Mouse (Mus musculus) midbrain, embryonic 11.5 days (tissue): ENCODE data around the gene Pcyt1a. TPM values are rescaled to one million over a fixed set of nuclear protein-coding genes. Genes with fewer than 3 reads are reported as not detected.

Source experiments
- ATAC-seq: fragments of 200-750 bp; cut with Nextera tagmentation; 2 replicates; pipeline ENCODE4 v1.8.0; 2017; ENCODE audit warnings: moderate TSS enrichment, moderate library complexity; ENCODE audit not compliant: low FRiP score
- DNase-seq: peaks from one replicate; pipeline ENCODE4 v3.0.0; 2015; ENCODE audit warnings: low spot score; ENCODE audit errors: missing footprints
- H3K27ac ChIP-seq: fragments of 300-500 bp; sonication (generic); 2 replicates; pipeline ENCODE4 v1.5.1; 2014; ENCODE audit warnings: low read depth, low read length
- H3K27me3 ChIP-seq: fragments of 300-500 bp; sonication (generic); 2 replicates; pipeline ENCODE4 v1.6.1; 2014; ENCODE audit warnings: mild to moderate bottlenecking, low read length, moderate library complexity, mixed read lengths; ENCODE audit not compliant: control insufficient read depth, insufficient read depth
- H3K36me3 ChIP-seq: fragments of 300-500 bp; sonication (generic); 2 replicates; pipeline ENCODE4 v1.6.1; 2014; ENCODE audit warnings: mild to moderate bottlenecking, low read length, moderate library complexity, mixed read lengths; ENCODE audit not compliant: control insufficient read depth, insufficient read depth
- H3K4me1 ChIP-seq: fragments of 300-500 bp; sonication (generic); 2 replicates; pipeline ENCODE4 v1.6.1; 2014; ENCODE audit warnings: low read length; ENCODE audit not compliant: control insufficient read depth, insufficient read depth
- H3K4me2 ChIP-seq: fragments of 300-500 bp; sonication (generic); 2 replicates; pipeline ENCODE4 v1.6.1; 2014; ENCODE audit warnings: mild to moderate bottlenecking, moderate library complexity
- H3K4me3 ChIP-seq: fragments of 300-500 bp; sonication (generic); 2 replicates; pipeline ENCODE4 v1.5.1; 2014; ENCODE audit warnings: low read depth, low read length
- H3K9ac ChIP-seq: fragments of 300-500 bp; sonication (generic); 2 replicates; pipeline ENCODE4 v1.6.1; 2014; ENCODE audit warnings: low read length
- H3K9me3 ChIP-seq: fragments of 300-500 bp; sonication (generic); 2 replicates; pipeline ENCODE4 v1.6.1; 2016; ENCODE audit warnings: low read length; ENCODE audit not compliant: control insufficient read depth
- WGBS: fragments of 180-500 bp; shearing (Covaris S2); extraction: QIAGEN DNeasy Blood & Tissue Kit; methylation state at CpG from one replicate; pipeline ENCODE4 v1.1.7; 2014; 5-methylcytosine and 5-hydroxymethylcytosine counted together
- polyA plus RNA-seq: library from polyadenylated mRNA; unstranded; fragments of >200 nt; fragmentation: Nextera tagmentation; extraction: Ambion mirVana; gene quantifications from 2 replicates; pipeline ENCODE4 v1.2.1, GENCODE M21; 2014

Pcyt1a gene
- polyA plus RNA-seq, 1 experiment from 2014 or later, result 41.6 TPM

DNA sequence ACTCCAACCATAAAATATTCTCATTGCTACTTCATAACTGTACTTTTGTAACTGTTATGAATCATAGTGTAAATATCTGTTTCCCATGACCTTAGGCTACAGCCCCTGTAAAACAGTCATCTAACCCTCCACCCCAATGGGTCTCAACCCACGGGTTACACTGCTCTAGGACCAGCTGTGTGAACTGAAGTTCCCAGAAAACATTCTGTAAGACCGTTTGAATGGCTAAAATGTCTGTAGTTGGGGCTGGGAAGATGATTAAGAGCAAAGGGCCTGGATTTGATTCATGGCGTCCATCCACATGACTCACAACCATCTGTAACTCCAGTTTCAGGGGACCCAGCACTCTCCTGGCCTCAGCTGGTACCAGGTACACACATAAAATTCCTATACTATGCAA is 32.5 kb upstream of the Pcyt1a start:
- WGBS, result 82% methylated on average over 3 of the region's 3 CpGs
- Histone ChIP-seq H3K27me3 (no peaks in the 10 kb centered on the region), H3K4me1 (no peaks in the 10 kb centered on the region), H3K27ac (no peak overlapping the region), H3K4me2 (no peak overlapping the region), H3K4me3 (no peak overlapping the region), H3K9ac (no peak overlapping the region), H3K9me3 (no peaks in the 10 kb centered on the region), H3K36me3 (no peaks in the 10 kb centered on the region; the same call in 1 of the 2 replicates)
- no peak for ATAC-seq
- no peak for DNase-seq

DNA sequence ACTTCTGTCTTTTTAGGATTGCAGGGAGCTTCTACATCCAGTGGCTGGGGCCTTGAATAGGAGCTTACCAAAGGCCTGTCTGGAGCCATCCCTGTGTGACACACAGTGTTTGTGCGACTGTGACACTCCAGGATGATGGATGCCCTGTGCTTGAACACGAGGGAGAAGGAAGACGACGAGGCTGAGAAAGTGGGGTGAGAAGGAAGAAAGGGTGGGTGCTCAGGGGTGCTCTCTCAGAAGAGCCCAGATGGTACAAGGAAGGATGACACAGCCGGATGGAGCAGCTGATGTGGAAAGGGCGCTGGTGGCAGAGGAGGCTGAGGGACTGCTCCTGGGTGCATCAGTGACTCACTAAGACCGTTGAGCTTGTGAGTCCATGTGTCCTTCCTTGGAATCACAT is 30.5 kb upstream of the Pcyt1a start, which contains the start of gene Tm4sf19:
Tm4sf19 (plus strand) TSS at position 240 of the 400 bp plus-strand sequence.
- 91% methylated on average over 7 of the region's 7 CpGs for WGBS
- Histone ChIP-seq H3K27ac (no peak within 1 kb of the TSS), H3K4me2 (no peak within 1 kb of the TSS), H3K9ac (no peak within 1 kb of the TSS), H3K9me3 (no peaks in the 10 kb centered on the region), H3K4me3 (no peak within 1 kb of the TSS), H3K36me3 (no peaks in the 10 kb centered on the region; the same call in 1 of the 2 replicates), H3K4me1 (no peaks in the 10 kb centered on the region), H3K27me3 (no peaks in the 10 kb centered on the region)
- peak; percentile 47 for DNase-seq
- ATAC-seq, result no peak

DNA sequence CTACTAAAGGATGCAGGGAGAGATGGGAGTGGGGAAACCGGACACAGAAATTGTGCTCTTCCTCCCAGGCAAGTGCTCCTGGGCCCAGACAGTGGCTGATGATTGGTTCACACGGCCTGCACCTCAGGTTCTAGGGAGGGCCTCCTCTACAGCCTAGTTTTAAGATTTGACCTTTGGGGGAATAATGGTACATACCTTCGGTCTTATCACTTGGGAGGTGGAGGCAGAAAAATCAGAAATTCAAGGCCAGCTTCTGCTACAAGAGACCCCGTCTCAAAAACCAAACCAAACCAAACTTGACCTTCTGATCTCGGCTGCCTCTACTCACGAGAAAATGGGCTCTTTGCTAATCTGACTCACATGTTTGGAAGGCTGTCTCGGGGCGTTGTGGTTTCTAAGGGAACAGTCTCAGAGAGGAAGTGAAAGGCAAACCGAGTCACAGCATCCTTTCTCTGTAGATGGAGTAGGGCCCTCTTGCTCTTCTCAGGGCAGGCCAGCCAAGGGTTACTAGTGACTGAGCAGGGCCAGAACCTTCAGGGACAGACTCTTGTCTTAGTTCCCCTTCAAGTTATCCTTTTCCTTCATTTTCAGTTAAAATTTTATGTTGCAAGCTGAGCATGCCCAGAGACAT is 29.3 kb upstream of the Pcyt1a start:
- Histone ChIP-seq H3K4me3 (no peak overlapping the region), H3K9me3 (no peaks in the 10 kb centered on the region), H3K9ac (no peak overlapping the region), H3K27ac (no peak overlapping the region), H3K27me3 (no peaks in the 10 kb centered on the region), H3K36me3 (no peaks in the 10 kb centered on the region; the same call in 1 of the 2 replicates), H3K4me2 (no peak overlapping the region), H3K4me1 (no peaks in the 10 kb centered on the region)
- WGBS, result 82% methylated on average over 9 of the region's 9 CpGs
- ATAC-seq (no peak), DNase-seq (peak; percentile 39)

DNA sequence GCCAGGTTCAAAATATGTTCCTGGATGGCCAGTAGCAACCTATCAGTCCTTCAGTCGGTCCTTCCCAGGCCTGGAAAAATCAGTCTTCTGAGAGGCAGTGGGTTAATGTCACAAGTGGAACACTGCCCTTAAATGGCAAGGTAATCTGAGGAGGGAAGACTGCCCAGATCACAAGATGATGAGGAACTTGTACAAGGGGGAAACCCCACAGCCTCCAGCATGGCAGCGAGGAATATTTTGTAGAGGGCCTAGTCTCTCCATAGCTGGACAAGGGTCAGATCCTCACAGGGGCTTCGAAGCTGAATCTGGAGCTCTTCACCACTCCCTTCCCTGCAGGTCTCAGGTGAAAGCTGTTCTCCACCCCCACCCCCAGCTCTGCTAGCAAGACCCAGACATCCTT is 27.9 kb upstream of the Pcyt1a start:
- H3K27ac ChIP-seq, result no peak overlapping the region
- no peak overlapping the region for H3K4me2 ChIP-seq
- no peak overlapping the region for H3K9ac ChIP-seq
- no peaks in the 10 kb centered on the region; the same call in 1 of the 2 replicates for H3K36me3 ChIP-seq
- H3K27me3 ChIP-seq, result no peaks in the 10 kb centered on the region
- peak; percentile 54 for DNase-seq
- no peak for ATAC-seq
- H3K4me1 ChIP-seq, result no peaks in the 10 kb centered on the region
- H3K9me3 ChIP-seq, result no peaks in the 10 kb centered on the region
- no peak overlapping the region for H3K4me3 ChIP-seq
- WGBS, result 86% methylated on average over 3 of the region's 3 CpGs

DNA sequence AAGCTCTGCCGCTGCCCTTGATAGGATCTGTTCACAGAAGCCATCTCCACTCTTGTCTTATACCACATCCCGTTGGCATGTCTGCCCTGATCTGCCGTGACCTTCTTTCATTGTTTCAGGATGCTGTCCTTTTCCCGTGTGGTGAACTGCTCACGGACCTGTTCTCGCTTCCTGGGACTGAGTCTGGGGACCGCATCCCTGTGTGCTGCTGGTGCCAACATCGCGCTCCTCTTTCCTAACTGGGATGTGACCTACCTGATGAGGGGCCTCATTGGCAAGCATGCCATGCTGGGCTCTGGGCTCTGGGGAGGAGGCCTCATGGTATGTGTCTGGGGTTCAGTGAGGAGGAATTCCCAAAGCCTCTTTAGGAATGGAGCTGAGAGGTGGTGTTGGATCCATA is 25.0 kb upstream of the Pcyt1a start:
- WGBS, result 88% methylated on average over 9 of the region's 9 CpGs
- no peaks in the 10 kb centered on the region for H3K27me3 ChIP-seq
- ATAC-seq (no peak), DNase-seq (peak; percentile 70)
- no peaks in the 10 kb centered on the region for H3K4me1 ChIP-seq
- H3K9ac ChIP-seq, result no peak overlapping the region
- no peak overlapping the region for H3K4me2 ChIP-seq
- no peak overlapping the region for H3K4me3 ChIP-seq
- no peaks in the 10 kb centered on the region for H3K9me3 ChIP-seq
- H3K27ac ChIP-seq, result no peak overlapping the region
- no peaks in the 10 kb centered on the region; the same call in 1 of the 2 replicates for H3K36me3 ChIP-seq

DNA sequence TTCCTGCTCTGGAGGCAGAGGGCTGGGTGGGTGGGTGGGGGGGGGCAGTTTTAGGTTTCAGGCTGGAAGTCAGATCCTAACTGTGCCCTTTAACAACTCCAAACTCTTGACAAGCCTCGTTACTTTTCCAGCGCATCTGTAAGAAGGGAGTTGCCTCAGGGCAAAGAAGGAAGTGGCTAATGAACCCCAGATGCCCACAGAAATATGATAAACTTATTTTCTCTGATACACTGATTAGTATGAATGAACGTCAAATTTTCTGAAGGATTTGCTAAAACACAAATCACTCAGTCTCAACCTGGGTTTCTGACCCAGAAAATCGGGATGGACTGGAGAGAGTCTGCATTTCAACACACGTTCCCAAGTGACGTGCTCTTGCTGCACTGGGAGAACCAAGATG is 24.1 kb upstream of the Pcyt1a start:
- H3K4me1 ChIP-seq, result no peaks in the 10 kb centered on the region
- no peak overlapping the region for H3K4me3 ChIP-seq
- no peak for ATAC-seq
- WGBS, result 81% methylated on average over 6 of the region's 6 CpGs
- no peak overlapping the region for H3K4me2 ChIP-seq
- peak; percentile 26 for DNase-seq
- H3K27me3 ChIP-seq, result no peaks in the 10 kb centered on the region
- H3K36me3 ChIP-seq, result no peaks in the 10 kb centered on the region; the same call in 1 of the 2 replicates
- H3K9ac ChIP-seq, result no peak overlapping the region
- H3K27ac ChIP-seq, result no peak overlapping the region
- H3K9me3 ChIP-seq, result no peaks in the 10 kb centered on the region

DNA sequence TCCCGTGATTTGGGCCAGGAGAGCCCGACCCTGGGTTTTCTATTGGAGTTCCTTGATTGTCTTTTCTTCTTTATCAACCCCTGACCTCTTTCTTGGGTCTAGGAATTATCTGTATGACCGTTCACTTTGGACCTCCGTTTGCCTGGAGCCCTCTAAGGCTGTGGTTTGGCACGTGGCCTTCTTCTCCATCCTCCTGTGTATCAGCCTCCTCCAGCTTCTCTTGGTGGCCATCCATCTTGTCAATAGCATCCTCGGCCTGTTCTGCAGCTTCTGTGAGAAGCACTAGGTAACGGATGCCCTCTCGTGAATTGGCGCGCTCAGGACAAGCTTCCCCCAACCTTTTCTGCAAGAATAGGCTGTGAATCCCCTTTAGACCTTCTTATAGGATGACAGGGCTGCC is 23.0 kb upstream of the Pcyt1a start:
- no peaks in the 10 kb centered on the region for H3K9me3 ChIP-seq
- no peak overlapping the region for H3K9ac ChIP-seq
- no peaks in the 10 kb centered on the region for H3K4me1 ChIP-seq
- ATAC-seq (no peak), DNase-seq (no peak)
- WGBS, result 83% methylated on average over 10 of the region's 10 CpGs
- H3K4me3 ChIP-seq, result no peak overlapping the region
- no peaks in the 10 kb centered on the region for H3K27me3 ChIP-seq
- H3K27ac ChIP-seq, result no peak overlapping the region
- no peak overlapping the region for H3K4me2 ChIP-seq
- H3K36me3 ChIP-seq, result no peaks in the 10 kb centered on the region

DNA sequence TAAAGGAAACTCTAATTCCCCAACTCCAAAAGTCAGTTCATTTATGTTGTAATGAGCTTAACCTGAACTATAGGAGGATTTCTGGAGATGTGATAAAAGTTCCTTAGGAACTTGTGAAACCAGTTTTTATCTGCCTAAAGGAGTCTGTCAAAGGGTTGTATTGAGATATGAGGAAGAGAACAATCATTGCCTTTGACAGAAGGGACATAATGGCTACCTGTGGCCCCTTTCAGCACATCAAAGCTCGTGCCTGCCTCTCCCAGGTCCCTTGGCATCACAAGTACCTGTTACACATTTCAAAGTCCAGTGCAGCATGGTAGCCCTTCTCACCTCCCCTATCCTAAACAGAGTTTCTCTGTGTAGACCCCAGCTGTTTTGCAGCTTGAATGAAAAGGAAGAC is 13.3 kb upstream of the Pcyt1a start:
- no peak overlapping the region for H3K9ac ChIP-seq
- no peaks in the 10 kb centered on the region for H3K27me3 ChIP-seq
- no peaks in the 10 kb centered on the region for H3K36me3 ChIP-seq
- DNase-seq (no peak), ATAC-seq (no peak)
- no peak overlapping the region for H3K27ac ChIP-seq
- WGBS, result 55% methylated on average over 1 of the region's 1 CpGs
- no peak overlapping the region for H3K4me2 ChIP-seq
- H3K4me3 ChIP-seq, result no peak overlapping the region
- no peaks in the 10 kb centered on the region for H3K9me3 ChIP-seq
- H3K4me1 ChIP-seq, result peaks cover 6% of the 10 kb centered on the region; the same call in 1 of the 2 replicates

DNA sequence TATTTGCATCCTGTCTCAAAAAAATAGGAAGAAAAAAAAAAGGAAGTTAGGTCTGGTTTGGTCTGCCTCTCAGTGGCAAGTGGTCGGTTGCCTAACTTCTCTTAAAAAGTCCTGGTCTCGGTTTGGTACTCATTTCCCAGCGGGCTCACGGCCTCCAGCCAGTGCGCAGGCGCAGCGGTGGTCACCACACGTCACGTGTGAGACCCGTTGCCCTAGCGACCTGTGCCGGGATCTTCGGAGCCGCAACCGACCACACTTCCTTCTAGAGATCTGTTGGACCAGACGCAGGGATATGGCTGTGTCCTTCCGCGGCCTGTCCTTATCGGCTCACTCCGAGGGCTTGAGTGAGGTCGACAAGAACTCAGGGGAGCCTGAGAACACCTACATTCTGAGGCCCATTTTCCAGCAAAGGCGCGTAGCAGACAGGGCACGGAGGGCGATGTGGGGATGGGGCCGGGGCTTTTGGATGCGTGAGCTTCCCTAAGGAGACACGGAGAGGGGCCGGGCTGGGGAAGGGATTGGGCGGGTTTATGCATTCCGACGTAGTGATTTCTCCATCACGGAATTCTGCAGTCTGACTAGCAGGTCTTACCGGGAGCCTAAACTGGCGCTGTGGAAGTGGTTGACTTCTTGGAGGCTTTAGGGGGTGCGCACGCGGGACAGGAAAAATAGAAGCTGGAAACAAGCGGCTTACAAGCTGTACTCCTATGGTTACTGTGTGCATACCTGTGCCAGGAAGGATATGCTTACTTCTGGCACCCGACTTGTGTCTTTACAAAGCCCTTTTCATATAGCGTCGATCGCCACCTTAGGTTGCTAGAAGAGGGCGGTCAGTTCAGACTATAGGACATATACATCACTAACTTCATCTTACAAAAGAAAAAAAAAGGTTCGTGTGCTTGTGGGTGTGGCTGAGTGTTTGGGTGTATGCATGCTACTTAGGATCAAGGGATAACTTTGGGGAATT is 10.9 kb upstream of the Pcyt1a start, which contains the start of gene Tctex1d2:
Tctex1d2 (plus strand) TSS at position 186 of the 967 bp plus-strand sequence.
- H3K9ac ChIP-seq, result peak within 1 kb of the TSS; percentile 79
- WGBS, result 1% methylated on average over 45 of the region's 45 CpGs
- H3K27me3 ChIP-seq, result no peaks in the 10 kb centered on the region
- H3K4me2 ChIP-seq, result peak within 1 kb of the TSS; percentile 83
- H3K36me3 ChIP-seq, result no peaks in the 10 kb centered on the region
- peak within 1 kb of the TSS; percentile 69 for H3K4me3 ChIP-seq
- peak; percentile 96 for ATAC-seq
- DNase-seq, result peak; percentile 99
- peaks cover 6% of the 10 kb centered on the region; the same call in 1 of the 2 replicates for H3K4me1 ChIP-seq
- no peaks in the 10 kb centered on the region for H3K9me3 ChIP-seq
- H3K27ac ChIP-seq, result peak within 1 kb of the TSS; percentile 82
